Comparison of ENCODE assay signal across 19 mouse cellular contexts in the genomic region with DNA sequence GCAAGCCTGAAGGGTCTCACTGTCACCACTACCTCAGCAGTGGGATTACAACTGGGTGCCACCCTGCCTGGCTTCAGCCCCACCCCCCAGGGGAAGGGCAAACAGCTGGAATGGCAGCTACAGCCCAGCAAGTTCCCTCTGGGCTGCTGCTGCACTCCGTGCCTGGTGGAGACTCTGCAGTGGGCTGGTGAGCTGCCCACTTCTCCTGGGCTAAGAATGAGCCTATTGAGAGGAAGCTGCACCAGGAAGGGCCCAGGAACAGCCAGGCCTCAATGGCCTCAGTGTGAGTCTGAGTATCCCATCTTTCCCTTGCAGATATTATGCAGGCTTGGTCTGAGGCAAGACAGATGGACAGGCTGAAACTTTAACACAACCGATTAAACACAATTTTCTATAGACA. TPM values are rescaled to one million over a fixed set of nuclear protein-coding genes. Genes with fewer than 3 reads are reported as not detected.
A peak's percentile ranks its signal among the peaks of the same experiment; 100 is the strongest.
DNase-seq lines count a peak whose midpoint lies in the region; ATAC-seq and TF ChIP-seq lines count a peak whose summit lies in the region.
"Had no signal": no experiment of that assay in that cellular context is flagged by ENCODE, and none has a peak within 500 bp of the region (broad histone marks: within the 10 kb centered on the region; RNA-seq: fewer than 3 reads in every experiment).

No protein-coding gene starts in this region.

- DNase-seq in forebrain, postnatal 0 days, result no peak
- no peak for DNase-seq in hindbrain, postnatal 0 days (ENCODE audit: low spot score)
- DNase-seq in G1E (ENCODE audit: low spot score), result peak; percentile 23
- peak; percentile 43 for DNase-seq in layer of hippocampus, adult 9-10 months (ENCODE audit: low spot score)
- DNase-seq in thymus, postnatal 10 days (ENCODE audit: low spot score in 2 of 2), result no peak
- DNase-seq: adrenal gland, postnatal 36 days; kidney, adult 9 months; kidney, postnatal 4 days; lung, postnatal 4 days had no signal

- no peak for TF ChIP-seq CTCF in forebrain, postnatal 0 days (IDR thresholded peaks at IDR 0.05; ENCODE audit: low read depth)
- TF ChIP-seq CTCF in hindbrain, postnatal 0 days (IDR thresholded peaks at IDR 0.05; ENCODE audit: low read depth), result no peak
- no peak for TF ChIP-seq CTCF in G1E (IDR thresholded peaks at IDR 0.05; ENCODE audit: low read depth, low read length)

- H3K27me3 ChIP-seq in forebrain, postnatal 0 days (ENCODE audit: insufficient read depth, low read length), result no peaks in the 10 kb centered on the region
- no peaks in the 10 kb centered on the region for H3K27me3 ChIP-seq in forebrain, embryonic 16.5 days (replicated peaks; ENCODE audit: control insufficient read depth, insufficient read depth, low read length)
- no peaks in the 10 kb centered on the region for H3K27me3 ChIP-seq in hindbrain, embryonic 15.5 days
- no peaks in the 10 kb centered on the region for H3K27me3 ChIP-seq in hindbrain, postnatal 0 days (ENCODE audit: insufficient read depth, low read length)
- no peaks in the 10 kb centered on the region for H3K27me3 ChIP-seq in G1E (ENCODE audit: insufficient read depth, low read length)
- H3K27me3 ChIP-seq: CH12.LX; embryonic facial prominence, embryonic 13.5 days; forebrain, embryonic 15.5 days; hindbrain, embryonic 13.5 days; intestine, embryonic 15.5 days; lung, embryonic 15.5 days had no signal

- H3K4me1 ChIP-seq in forebrain, postnatal 0 days (ENCODE audit: insufficient read depth), result no peaks in the 10 kb centered on the region
- H3K4me1 ChIP-seq in forebrain, embryonic 16.5 days (replicated peaks; ENCODE audit: control insufficient read depth, insufficient read depth, low read length), result no peaks in the 10 kb centered on the region
- H3K4me1 ChIP-seq in hindbrain, embryonic 15.5 days (replicated peaks), result no peaks in the 10 kb centered on the region
- H3K4me1 ChIP-seq in hindbrain, postnatal 0 days (ENCODE audit: insufficient read depth, low read length), result no peaks in the 10 kb centered on the region
- peaks cover 62% of the 10 kb centered on the region for H3K4me1 ChIP-seq in G1E (ENCODE audit: insufficient read depth, low read depth, low read length)
- H3K4me1 ChIP-seq: embryonic facial prominence, embryonic 13.5 days; forebrain, embryonic 15.5 days; hindbrain, embryonic 13.5 days; intestine, embryonic 15.5 days; lung, embryonic 15.5 days had no signal

- H3K9ac ChIP-seq in forebrain, postnatal 0 days, result no peak overlapping the region
- no peak overlapping the region for H3K9ac ChIP-seq in forebrain, embryonic 16.5 days (replicated peaks; ENCODE audit: low read depth, low read length)
- no peak overlapping the region for H3K9ac ChIP-seq in hindbrain, embryonic 15.5 days
- no peak overlapping the region for H3K9ac ChIP-seq in hindbrain, postnatal 0 days (replicated peaks; ENCODE audit: low read length)
- H3K9ac ChIP-seq: embryonic facial prominence, embryonic 13.5 days; forebrain, embryonic 15.5 days; hindbrain, embryonic 13.5 days; intestine, embryonic 15.5 days; liver, embryonic 14.5 days; lung, embryonic 15.5 days had no signal

- no peak overlapping the region for H3K27ac ChIP-seq in forebrain, postnatal 0 days (ENCODE audit: low read depth, low read length)
- H3K27ac ChIP-seq in forebrain, embryonic 16.5 days (ENCODE audit: low read length), result no peak overlapping the region
- 0 out of 2 replicates have a peak overlapping the region, but pooled peaks have one; percentile 20 for H3K27ac ChIP-seq in hindbrain, embryonic 15.5 days (replicated peaks)
- H3K27ac ChIP-seq in hindbrain, postnatal 0 days, result no peak overlapping the region
- H3K27ac ChIP-seq: embryonic facial prominence, embryonic 13.5 days; forebrain, embryonic 15.5 days; hindbrain, embryonic 13.5 days; intestine, embryonic 15.5 days; liver, embryonic 14.5 days; lung, embryonic 15.5 days had no signal

- peaks cover 71% of the 10 kb centered on the region for H3K36me3 ChIP-seq in forebrain, postnatal 0 days (ENCODE audit: insufficient read depth)
- H3K36me3 ChIP-seq in forebrain, embryonic 16.5 days (ENCODE audit: control insufficient read depth, insufficient read depth), result peaks cover 24% of the 10 kb centered on the region
- peaks cover 82% of the 10 kb centered on the region for H3K36me3 ChIP-seq in hindbrain, embryonic 15.5 days
- H3K36me3 ChIP-seq in hindbrain, postnatal 0 days (ENCODE audit: insufficient read depth, low read length), result peaks cover 54% of the 10 kb centered on the region
- H3K36me3 ChIP-seq in G1E (replicated peaks), result peaks cover 84% of the 10 kb centered on the region

- no peaks in the 10 kb centered on the region for H3K9me3 ChIP-seq in forebrain, postnatal 0 days (ENCODE audit: low read length)
- H3K9me3 ChIP-seq in forebrain, embryonic 16.5 days (ENCODE audit: control insufficient read depth, low read length), result no peaks in the 10 kb centered on the region
- H3K9me3 ChIP-seq in hindbrain, embryonic 15.5 days, result no peaks in the 10 kb centered on the region
- no peaks in the 10 kb centered on the region for H3K9me3 ChIP-seq in hindbrain, postnatal 0 days (ENCODE audit: low read length)
- H3K9me3 ChIP-seq in G1E (replicated peaks), result no peaks in the 10 kb centered on the region
- H3K9me3 ChIP-seq: embryonic facial prominence, embryonic 13.5 days; forebrain, embryonic 15.5 days; hindbrain, embryonic 13.5 days; intestine, embryonic 15.5 days; lung, embryonic 15.5 days had no signal

- H3K4me2 ChIP-seq in forebrain, postnatal 0 days (ENCODE audit: low read depth), result no peak overlapping the region
- H3K4me2 ChIP-seq in forebrain, embryonic 16.5 days (ENCODE audit: low read length), result no peak overlapping the region
- no peak overlapping the region for H3K4me2 ChIP-seq in hindbrain, embryonic 15.5 days
- no peak overlapping the region for H3K4me2 ChIP-seq in hindbrain, postnatal 0 days (ENCODE audit: low read depth, low read length)
- H3K4me2 ChIP-seq: embryonic facial prominence, embryonic 13.5 days; forebrain, embryonic 15.5 days; hindbrain, embryonic 13.5 days; intestine, embryonic 15.5 days; lung, embryonic 15.5 days; midbrain, embryonic 11.5 days had no signal

- H3K4me3 ChIP-seq in forebrain, postnatal 0 days (ENCODE audit: low read depth, low read length), result no peak overlapping the region
- no peak overlapping the region for H3K4me3 ChIP-seq in forebrain, embryonic 16.5 days (replicated peaks; ENCODE audit: low read length)
- no peak overlapping the region for H3K4me3 ChIP-seq in hindbrain, embryonic 15.5 days
- no peak overlapping the region for H3K4me3 ChIP-seq in hindbrain, postnatal 0 days (ENCODE audit: low read length)
- H3K4me3 ChIP-seq in G1E (ENCODE audit: low read depth, low read length), result peak overlapping the region; percentile 40; the same call in 1 of the 2 replicates
- H3K4me3 ChIP-seq: embryonic facial prominence, embryonic 13.5 days; forebrain, embryonic 15.5 days; hindbrain, embryonic 13.5 days; intestine, embryonic 15.5 days; lung, embryonic 15.5 days had no signal

- WGBS in forebrain, postnatal 0 days, result 94% methylated on average over 2 of the region's 2 CpGs
- whole genome bisulfite sequencing in forebrain, embryonic 16.5 days, result 77% methylated on average over 2 of the region's 2 CpGs
- WGBS in hindbrain, embryonic 15.5 days, result 87% methylated on average over 2 of the region's 2 CpGs
- WGBS in hindbrain, postnatal 0 days, result 73% methylated on average over 2 of the region's 2 CpGs

- ATAC-seq in forebrain, postnatal 0 days, result peak; percentile 51; the same call in 1 of the 2 replicates
- ATAC-seq in forebrain, embryonic 16.5 days, result no peak
- no peak for ATAC-seq in hindbrain, embryonic 15.5 days (ENCODE audit: low FRiP score, low read depth)
- ATAC-seq in hindbrain, postnatal 0 days, result no peak
- no peak for ATAC-seq in G1E (ENCODE audit: extremely low read depth, insufficient number of reproducible peaks, low FRiP score, poor library complexity, severe bottlenecking)
- ATAC-seq: forebrain, embryonic 15.5 days; intestine, embryonic 15.5 days had no signal

RNA-seq across cellular contexts. Expression of gene Kif1b, which starts 30.6 kb away (rescaled TPM):
- total RNA-seq in forebrain, postnatal 0 days (2014; rRNA removed), result 209 and 270 TPM in 2 replicates
- polyA plus RNA-seq in forebrain, postnatal 0 days (2015; fragmentation: Nextera tagmentation; extraction: Ambion mirVana), result 139 and 202 TPM in 2 replicates
- 125 and 131 TPM in 2 replicates for polyA plus RNA-seq in forebrain, embryonic 16.5 days (2015; fragmentation: Nextera tagmentation; extraction: Ambion mirVana)
- polyA plus RNA-seq in hindbrain, embryonic 15.5 days (2015; fragmentation: Nextera tagmentation; extraction: Ambion mirVana), result 123 and 135 TPM in 2 replicates
- total RNA-seq in hindbrain, postnatal 0 days (2014; rRNA removed), result 322 and 420 TPM in 2 replicates
- 210 and 213 TPM in 2 replicates for polyA plus RNA-seq in hindbrain, postnatal 0 days (2015; fragmentation: Nextera tagmentation; extraction: Ambion mirVana)
- 34.6 and 43.0 TPM in 2 replicates for total RNA-seq in G1E (2014; fragmentation: Nextera tagmentation)
- total RNA-seq in G1E (2017), result 32.7 and 32.9 TPM in 2 replicates
- 2.6 and 3.6 TPM in 2 replicates for polyA plus RNA-seq in G1E (2012)

Comparison
In these comparisons a context has a peak if more than half of its experiments do, and no peak if none do; other contexts are left out.
1. DNase-seq: peak in G1E (single experiment) and layer of hippocampus, adult 9-10 months (single experiment); none in forebrain, postnatal 0 days (single experiment), hindbrain, postnatal 0 days (single experiment) and thymus, postnatal 10 days (0 of 2).
2. RNA of gene Kif1b, which starts 30.6 kb away (polyA plus RNA-seq): 210 to 213 TPM in hindbrain, postnatal 0 days, 139 to 202 TPM in forebrain, postnatal 0 days, 125 to 131 TPM in forebrain, embryonic 16.5 days and 123 to 135 TPM in hindbrain, embryonic 15.5 days; 2.6 to 3.6 TPM in G1E; every median in the first group is over 10 times any median in the second.